Mouse (Mus musculus) spleen, adult 2 months (tissue): ENCODE results near the gene Tvp23a.

Experiments used
- CTCF ChIP-seq: fragments of 200-500 bp; IDR thresholded peaks from 2 replicates; pipeline ENCODE4 v1.5.1; 2011; ENCODE audit warnings: mild to moderate bottlenecking, inconsistent platforms; ENCODE audit not compliant: insufficient read depth, insufficient read length, insufficient replicate concordance; ENCODE audit errors: extremely low read depth
- POLR2A ChIP-seq: fragments of 200-500 bp; IDR thresholded peaks from 2 replicates; pipeline ENCODE4 v1.6.1; 2011; ENCODE audit warnings: low read depth, low read length, inconsistent platforms

DNA sequence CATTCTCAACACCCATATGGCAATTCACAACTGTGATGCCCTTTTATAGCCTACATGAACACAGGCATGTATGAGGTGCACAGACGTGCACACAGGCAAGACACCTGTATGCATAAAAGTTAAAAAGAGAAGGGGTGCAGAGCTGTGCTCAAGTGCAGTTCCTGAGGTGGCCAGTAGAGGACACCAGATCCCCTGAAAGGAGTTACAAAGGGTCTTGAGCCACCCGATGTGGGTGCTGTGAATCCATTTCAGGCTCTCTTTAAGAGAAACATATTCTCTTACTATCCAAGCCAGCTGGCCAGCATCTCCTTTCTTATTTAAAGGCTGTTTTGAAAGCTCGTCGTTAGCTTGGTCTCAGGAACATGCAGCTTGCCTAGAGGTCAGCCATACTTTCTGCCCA, 30.3 kb downstream of the Tvp23a start:
- TF ChIP-seq CTCF: peak; percentile 26; the same call in 1 of the 2 replicates
- TF ChIP-seq POLR2A: no peak
